Mouse (Mus musculus) MEL-GATA-1-ER (cell line): ENCODE measurements around the gene Dhx58.
"Not testable (repeated sequence)": the region's sequence is repeated elsewhere in the genome, so short reads cannot be mapped to it uniquely, and the experiment has no call there.

ENCODE experiments used
- DNase-seq: peaks from one replicate; pipeline ENCODE4 v3.0.0-alpha.2; 2012; ENCODE audit warnings: low read depth; ENCODE audit errors: extremely low read depth

The Dhx58 gene

GRCm38 (mm10) chr11:100702081-100702851 is 1.8 kb downstream of the Dhx58 start:
- DNase-seq: peak; percentile 74

DNA sequence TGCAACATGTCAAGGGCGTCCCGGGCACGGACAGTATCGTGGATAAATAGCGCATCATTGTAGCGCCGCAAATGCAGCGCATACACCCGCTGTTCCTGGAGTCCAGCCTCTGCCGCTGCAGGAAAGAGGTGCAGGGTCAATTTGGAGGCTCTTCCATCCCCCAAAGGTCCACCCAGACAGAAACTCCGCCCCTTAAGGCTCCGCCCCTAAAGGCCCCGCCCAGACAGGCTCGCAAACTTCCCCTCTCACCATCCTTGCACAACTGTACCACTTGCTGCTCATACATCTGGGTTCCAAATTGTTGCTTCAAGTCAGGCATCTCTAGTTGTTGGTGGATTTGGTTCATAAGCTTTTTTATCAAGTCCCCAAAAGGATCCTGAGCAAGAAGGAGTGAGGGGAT is 2.8 kb downstream of the Dhx58 start:
- DNase-seq: no peak

DNA sequence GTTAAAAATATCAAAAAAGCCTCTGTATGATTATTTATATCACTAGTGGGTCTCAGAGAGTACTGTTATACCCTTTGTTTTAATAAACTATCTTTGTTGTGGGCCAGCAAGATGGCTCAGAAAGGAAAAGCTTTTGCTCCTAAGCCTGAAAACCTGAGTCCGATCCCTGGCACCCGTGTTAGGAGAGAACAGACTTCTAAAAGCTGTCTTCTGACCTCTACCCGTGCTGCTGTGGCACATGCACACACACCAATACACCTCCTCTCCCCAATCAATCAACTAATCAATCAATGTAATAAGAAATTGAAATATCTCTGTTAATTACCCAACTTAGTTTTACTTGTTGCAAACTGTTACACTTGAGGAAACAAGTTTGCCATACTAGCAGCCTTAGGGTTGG is 3.4 kb downstream of the Dhx58 start:
- no peak for DNase-seq

- no peak for DNase-seq
These were observed 6.2 kb downstream of the Dhx58 start for GRCm38 (mm10) chr11:100697921-100698320.

- no peak for DNase-seq
These were observed 9.1 kb downstream of the Dhx58 start for GRCm38 (mm10) chr11:100694926-100695325.

DNA sequence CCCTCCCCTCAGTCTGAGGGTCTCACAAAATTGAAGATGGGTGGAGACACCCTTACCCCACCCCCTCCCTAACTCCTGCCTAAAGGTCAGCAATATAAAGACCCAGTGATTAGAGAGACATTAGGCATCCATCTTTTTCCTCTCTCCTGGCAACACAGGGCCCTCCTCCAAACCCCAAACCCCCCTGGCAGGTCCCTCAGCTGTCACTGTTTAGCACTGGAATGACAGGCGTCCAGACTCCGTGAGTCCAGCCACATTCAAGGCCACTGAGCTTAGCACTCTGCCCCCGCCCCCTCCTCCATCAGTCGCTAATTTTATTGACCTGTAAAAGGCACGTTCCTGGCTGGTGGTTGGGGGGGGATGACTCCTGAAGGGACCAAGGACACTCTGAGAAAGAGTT is 10.9 kb downstream of the Dhx58 start:
- DNase-seq: no peak

GRCm38 (mm10) chr11:100692164-100692616 is 11.9 kb downstream of the Dhx58 start, which contains the start of gene Zfp385c:
Gene Zfp385c (minus strand): TSS chr11:100692455.
- DNase-seq: no peak

DNA sequence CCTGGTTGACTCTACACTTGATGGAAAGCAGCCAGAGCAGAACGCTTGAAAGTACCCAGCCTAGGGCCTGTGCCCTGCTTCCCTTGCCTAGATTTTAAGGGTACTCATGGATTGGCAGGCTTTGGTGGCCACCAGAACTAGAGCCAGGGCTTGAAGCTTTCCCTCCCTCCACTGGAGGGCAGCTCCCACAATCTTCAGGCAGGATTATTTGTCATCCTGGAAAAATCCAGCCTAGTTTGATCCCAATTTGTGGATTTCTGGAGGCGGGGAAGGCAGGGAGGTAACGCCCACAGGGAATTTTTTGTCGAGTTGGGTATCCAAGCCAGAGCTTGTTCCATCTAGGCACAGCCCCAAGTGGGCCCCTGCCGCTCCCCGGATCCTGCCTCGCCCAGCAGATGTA is 13.7 kb downstream of the Dhx58 start:
- DNase-seq: no peak

DNA sequence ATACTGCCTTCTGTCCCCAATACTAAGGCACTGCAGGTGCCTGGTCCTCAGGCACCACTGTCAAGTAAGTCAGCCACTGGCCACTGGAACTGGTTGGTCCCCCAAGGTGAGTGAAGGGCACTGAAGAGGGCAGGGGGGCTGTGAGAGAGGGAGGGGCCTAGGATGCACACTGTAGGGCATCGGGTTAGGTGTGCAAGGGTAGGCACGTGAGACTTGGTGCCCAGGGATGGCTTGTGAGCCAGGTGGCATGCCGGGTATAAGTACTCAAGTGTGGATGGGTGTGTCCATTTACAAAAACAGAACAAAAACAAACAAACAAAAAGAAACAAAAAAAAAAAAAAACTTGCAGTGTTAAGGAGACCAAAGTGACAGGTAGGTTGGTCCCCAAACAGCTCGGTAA is 15.6 kb downstream of the Dhx58 start:
- no peak for DNase-seq

- no peak for DNase-seq
These were observed 16.8 kb downstream of the Dhx58 start for GRCm38 (mm10) chr11:100687265-100687664.

DNA sequence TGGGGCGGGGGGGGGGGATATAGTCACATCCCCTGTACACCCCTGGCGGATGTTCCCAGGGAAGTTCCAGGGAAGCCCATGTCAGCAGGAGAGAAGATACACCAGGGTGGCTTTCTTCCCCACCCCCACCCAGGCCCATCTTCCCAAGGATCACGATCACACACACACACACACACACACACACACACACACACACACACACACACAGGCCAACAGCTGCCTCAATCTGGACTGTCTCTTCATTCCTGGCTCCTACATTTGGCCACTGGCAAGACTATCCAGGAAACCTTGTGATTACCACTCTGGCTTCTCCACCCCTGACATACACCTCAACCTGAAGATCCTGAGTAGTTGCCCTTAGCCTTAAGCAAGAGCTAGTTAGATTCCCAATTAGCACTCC is 18.7 kb downstream of the Dhx58 start:
- DNase-seq: no peak

GRCm38 (mm10) chr11:100684084-100684483 is 20.0 kb downstream of the Dhx58 start:
- DNase-seq: no peak

DNA sequence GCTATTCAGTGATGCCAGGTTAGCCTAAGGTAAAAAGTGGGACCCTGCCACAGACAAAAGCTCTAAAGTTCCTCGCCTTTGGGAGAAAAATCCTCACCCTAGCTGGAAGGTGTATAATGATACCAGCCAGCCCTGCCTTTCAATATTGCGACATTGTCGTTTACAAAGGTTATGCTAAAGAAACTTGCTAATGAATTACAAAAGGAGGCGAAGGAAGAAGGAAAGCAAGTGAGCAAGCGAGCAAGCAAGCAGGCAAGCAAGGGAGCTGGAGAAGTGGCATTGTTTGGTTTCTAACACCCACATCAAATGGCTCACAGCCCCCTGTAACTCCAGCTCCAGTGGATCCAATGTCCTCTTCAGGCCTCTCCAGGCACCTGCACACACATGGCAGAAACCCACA is 21.5 kb downstream of the Dhx58 start:
- no peak for DNase-seq

DNA sequence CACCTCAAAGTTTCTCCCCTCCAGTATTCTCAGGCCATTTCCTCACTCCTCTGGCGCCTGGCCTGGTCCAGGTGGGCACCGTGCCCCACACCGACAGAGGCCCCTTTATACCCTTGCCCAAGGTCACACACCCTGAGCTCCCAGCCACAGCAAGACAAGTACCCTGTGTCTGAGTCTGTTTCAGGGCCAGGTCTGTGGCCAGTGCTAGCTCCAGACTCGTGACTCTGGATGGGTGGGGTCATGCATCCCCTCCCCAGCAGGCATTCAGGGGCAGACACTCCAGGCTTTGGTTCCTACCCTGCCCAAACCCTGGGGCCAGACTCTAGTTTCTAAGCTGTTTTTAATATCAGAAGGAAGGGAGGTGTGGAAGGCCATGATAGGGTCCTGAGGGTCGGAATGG is 22.2 kb downstream of the Dhx58 start:
- no peak for DNase-seq

DNA sequence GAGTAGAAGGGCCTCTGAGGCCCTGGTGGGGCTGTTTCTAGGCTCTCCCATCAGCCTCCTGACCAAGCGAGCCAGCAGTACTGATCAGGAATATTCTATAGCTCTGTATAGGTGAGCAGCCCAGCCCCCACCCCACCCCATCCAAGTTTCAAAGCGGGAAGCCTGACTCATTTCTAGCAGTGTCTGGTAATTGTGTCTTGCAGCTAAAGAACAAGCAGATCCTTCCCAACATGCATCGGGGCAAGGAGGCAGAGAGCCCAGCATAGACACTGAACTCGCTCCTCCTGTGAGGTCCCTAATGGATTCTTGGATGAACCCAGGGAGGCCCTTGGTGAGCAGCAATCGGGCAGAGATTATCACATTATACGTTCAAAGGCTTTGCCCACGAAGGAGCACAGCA is 26.3 kb downstream of the Dhx58 start:
- DNase-seq: no peak

DNA sequence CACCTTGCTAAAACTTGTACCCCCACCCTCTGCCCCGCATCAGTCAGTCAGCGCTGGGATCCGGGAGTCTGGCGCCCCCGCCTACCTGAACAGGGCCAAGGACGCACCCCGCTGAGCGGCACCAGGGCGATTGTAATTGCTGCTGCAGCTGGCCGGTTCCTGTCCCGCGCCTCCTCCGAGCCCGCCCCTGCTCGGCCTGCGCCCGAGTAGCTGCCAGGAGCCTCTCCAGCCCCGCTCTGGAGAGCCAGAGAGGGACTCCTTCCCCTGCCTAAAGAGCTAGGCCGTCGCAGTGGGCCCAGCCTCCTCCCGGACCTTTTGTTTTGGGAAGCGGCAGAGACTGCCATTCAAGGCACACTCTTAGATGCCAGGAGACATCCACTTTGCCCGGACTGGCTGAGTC is 30.9 kb downstream of the Dhx58 start:
- DNase-seq: no peak

- no peak for DNase-seq
These were observed 32.1 kb downstream of the Dhx58 start for GRCm38 (mm10) chr11:100671956-100672355.

GRCm38 (mm10) chr11:100671049-100671448 is 33.0 kb downstream of the Dhx58 start:
- DNase-seq: no peak

DNA sequence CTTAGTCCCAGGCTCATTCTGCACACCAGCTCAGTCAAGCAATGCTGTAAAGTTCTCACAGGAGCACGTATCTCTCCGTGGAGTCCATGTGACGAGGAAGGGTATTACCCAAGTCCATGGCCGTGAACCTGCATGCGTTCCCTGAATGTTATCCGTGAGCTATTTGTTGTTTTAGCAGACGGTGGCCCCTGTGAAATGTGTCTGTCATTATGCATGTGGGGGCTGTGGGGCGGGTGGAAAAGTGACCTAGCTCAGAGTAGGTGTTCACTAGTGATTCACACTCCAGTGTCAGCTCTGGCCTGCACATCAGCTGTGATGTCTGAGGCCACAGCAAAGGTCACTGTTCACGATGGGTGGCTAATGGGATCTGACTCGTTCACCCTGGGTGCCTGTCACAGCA is 44.3 kb downstream of the Dhx58 start:
- DNase-seq: no peak

DNA sequence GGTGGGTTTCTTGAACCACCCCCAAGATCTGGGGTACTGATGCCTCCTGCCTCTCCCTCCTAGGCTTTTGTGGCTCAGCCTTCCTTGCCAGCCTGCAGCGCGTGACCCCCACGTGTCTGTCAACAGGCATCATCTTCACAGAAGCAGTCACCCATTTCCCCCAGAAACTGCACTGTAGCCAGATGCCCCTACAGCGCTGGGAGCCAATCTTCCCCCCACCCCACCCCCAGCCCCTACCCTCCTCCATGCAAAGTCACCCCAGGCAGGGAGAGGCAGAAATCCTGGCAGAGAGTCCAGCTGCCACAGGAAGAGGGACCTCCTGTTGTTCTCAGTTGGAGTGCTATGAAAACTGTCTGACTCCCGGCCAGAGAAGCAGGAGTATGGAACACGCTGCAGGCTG is 47.6 kb downstream of the Dhx58 start:
- DNase-seq: no peak

- DNase-seq: not testable (repeated sequence)
These were observed 48.5 kb downstream of the Dhx58 start for GRCm38 (mm10) chr11:100655589-100655988.

GRCm38 (mm10) chr11:100651748-100652147 is 52.3 kb downstream of the Dhx58 start:
- no peak for DNase-seq

DNA sequence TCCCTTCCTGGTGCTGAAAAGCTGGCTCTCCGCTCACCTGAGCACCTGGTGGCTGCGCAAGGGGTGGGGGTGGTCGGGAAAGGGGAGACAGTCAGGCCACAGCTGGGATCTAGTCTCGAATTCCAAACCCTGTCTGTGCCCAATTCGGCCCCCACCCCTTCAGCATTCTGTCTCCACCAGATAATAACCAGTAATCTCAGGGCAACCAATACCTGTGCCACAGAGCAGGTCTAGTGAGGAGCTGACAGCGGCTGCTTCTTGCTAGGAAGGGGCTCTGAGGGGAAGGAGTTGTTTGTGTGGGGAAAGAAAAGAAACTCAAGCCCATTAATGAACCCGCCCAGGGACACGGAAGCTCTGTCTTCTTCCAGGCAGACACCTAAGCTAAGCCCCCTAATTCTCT is 52.9 kb downstream of the Dhx58 start:
- no peak for DNase-seq
